ENCODE assay signal across 8 mouse cellular contexts in the genomic region with DNA sequence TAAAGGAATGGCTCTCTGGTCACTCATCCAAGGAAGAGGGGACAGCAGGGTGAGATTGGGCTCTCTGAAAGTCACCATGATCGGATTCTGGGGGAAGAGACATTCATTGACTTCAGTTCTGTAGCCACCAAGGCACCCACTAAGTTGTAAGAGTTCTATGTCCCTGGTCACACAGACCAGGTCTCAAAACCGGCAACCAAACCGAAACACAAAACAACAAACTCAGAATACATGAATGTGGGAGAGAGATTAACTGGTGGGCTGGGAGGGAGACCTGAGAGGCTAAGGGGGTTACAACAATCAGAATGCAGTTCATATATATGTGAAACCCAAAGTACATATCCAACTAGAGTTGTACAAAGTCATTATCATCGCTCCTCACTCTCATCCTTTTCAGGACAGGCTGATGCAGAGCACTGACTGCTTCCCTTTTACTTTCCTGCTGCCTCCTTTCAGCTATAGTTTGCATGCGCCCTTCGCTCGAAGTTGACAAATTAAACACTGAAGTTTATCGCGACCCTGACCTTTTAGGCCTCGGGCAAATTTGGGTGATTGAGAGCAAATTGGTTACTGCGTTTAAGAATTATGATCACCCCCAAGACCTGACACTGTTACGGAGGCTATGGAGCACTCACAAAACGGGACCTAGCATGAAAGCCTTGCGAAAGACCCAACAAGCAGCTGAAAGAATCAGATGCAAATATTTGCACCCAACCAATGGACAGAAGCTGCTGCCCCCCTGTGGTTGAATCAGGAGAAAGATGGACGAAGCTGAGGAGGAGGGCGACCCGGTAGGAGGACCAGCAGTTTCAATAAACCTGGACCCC. TPM values are rescaled to one million over a fixed set of nuclear protein-coding genes. Genes with fewer than 3 reads are reported as not detected.
A peak's percentile ranks its signal among the peaks of the same experiment; 100 is the strongest.
DNase-seq lines count a peak whose midpoint lies in the region; ATAC-seq lines count a peak whose summit lies in the region.

No protein-coding gene starts in this region.

- no peak overlapping the region for H3K27ac ChIP-seq in forebrain, embryonic 10.5 days
- no peak overlapping the region for H3K27ac ChIP-seq in hindbrain, embryonic 14.5 days
- peak overlapping the region; percentile 3; the same call in 1 of the 2 replicates for H3K27ac ChIP-seq in liver, embryonic 11.5 days (ENCODE audit: low read depth, low read length)

- ATAC-seq in hindbrain, embryonic 14.5 days (ENCODE audit: low FRiP score) = no peak
- ATAC-seq in liver, embryonic 11.5 days (replicated peaks; ENCODE audit: low FRiP score) = no peak
- no peak for ATAC-seq in erythroid progenitor cell, adult 5-6 weeks (replicated peaks; ENCODE audit: low FRiP score, poor library complexity, severe bottlenecking)

- H3K4me2 ChIP-seq in hindbrain, embryonic 14.5 days (replicated peaks) = peak overlapping the region; percentile 69
- H3K4me2 ChIP-seq in liver, embryonic 11.5 days = peak overlapping the region; percentile 77

- peak; percentile 36 for DNase-seq in left cerebral cortex, postnatal 4 days
- no peak for DNase-seq in left cerebral cortex, adult 11 months (ENCODE audit: low spot score)
- peak; percentile 42 for DNase-seq in adrenal gland, postnatal 25 days
- DNase-seq in forebrain, embryonic 10.5 days (ENCODE audit: extremely low spot score, low spot score) = peak; percentile 62
- DNase-seq in hindbrain, embryonic 14.5 days (ENCODE audit: low spot score) = peak; percentile 30
- peak; percentile 82 for DNase-seq in liver, embryonic 11.5 days (ENCODE audit: low spot score)
- peak; percentile 34 to 59 for DNase-seq in natural killer cell, adult 2 months (ENCODE audit: low spot score in 2 of 2)

- intact Hi-C loops in left cerebral cortex, postnatal 4 days (cut with DNase I) = loop anchor here (10.0 kb wide), 1 partner anchor 787 kb away; the partner anchor contains the start of genes Lpxn and Zfp91

- H3K4me1 ChIP-seq in forebrain, embryonic 10.5 days = peaks cover 42% of the 10 kb centered on the region
- peaks cover 7% of the 10 kb centered on the region for H3K4me1 ChIP-seq in hindbrain, embryonic 14.5 days (replicated peaks; ENCODE audit: control insufficient read depth, insufficient read depth, low read length)
- peaks cover 13% of the 10 kb centered on the region for H3K4me1 ChIP-seq in liver, embryonic 11.5 days (replicated peaks; ENCODE audit: control insufficient read depth, insufficient read depth, low read length)

- peak overlapping the region; percentile 69; the same call in 1 of the 2 replicates for H3K9ac ChIP-seq in hindbrain, embryonic 14.5 days
- H3K9ac ChIP-seq in liver, embryonic 11.5 days (ENCODE audit: low read depth, low read length) = peak overlapping the region; percentile 51

- no peaks in the 10 kb centered on the region for H3K27me3 ChIP-seq in forebrain, embryonic 10.5 days (ENCODE audit: poor library complexity, severe bottlenecking)
- no peaks in the 10 kb centered on the region for H3K27me3 ChIP-seq in hindbrain, embryonic 14.5 days (ENCODE audit: control insufficient read depth, insufficient read depth, low read length)
- H3K27me3 ChIP-seq in liver, embryonic 11.5 days (replicated peaks; ENCODE audit: control insufficient read depth, insufficient read depth, low read length) = no peaks in the 10 kb centered on the region

- no peaks in the 10 kb centered on the region for H3K9me3 ChIP-seq in forebrain, embryonic 10.5 days
- H3K9me3 ChIP-seq in hindbrain, embryonic 14.5 days (ENCODE audit: control insufficient read depth, low read length) = no peaks in the 10 kb centered on the region
- H3K9me3 ChIP-seq in liver, embryonic 11.5 days (ENCODE audit: control insufficient read depth, low read length) = no peaks in the 10 kb centered on the region

- no peaks in the 10 kb centered on the region for H3K36me3 ChIP-seq in forebrain, embryonic 10.5 days (replicated peaks)
- H3K36me3 ChIP-seq in hindbrain, embryonic 14.5 days (replicated peaks; ENCODE audit: control insufficient read depth, insufficient read depth) = no peaks in the 10 kb centered on the region
- H3K36me3 ChIP-seq in liver, embryonic 11.5 days (ENCODE audit: control insufficient read depth, insufficient read depth, low read length) = no peaks in the 10 kb centered on the region

- 6% methylated on average over 17 of the region's 17 CpGs for WGBS in forebrain, embryonic 10.5 days
- WGBS in hindbrain, embryonic 14.5 days = 9% methylated on average over 17 of the region's 17 CpGs
- 8% methylated on average over 17 of the region's 17 CpGs for WGBS in liver, embryonic 11.5 days

- peak overlapping the region; percentile 68 for H3K4me3 ChIP-seq in forebrain, embryonic 10.5 days
- peak overlapping the region; percentile 69 for H3K4me3 ChIP-seq in hindbrain, embryonic 14.5 days (replicated peaks; ENCODE audit: low read length)
- H3K4me3 ChIP-seq in liver, embryonic 11.5 days (ENCODE audit: low read depth, low read length) = peak overlapping the region; percentile 52

RNA-seq across cellular contexts. Expression of gene Olfr1423, which starts 33.8 kb away (rescaled TPM):
- total RNA-seq in left cerebral cortex, postnatal 4 days (2021) = not detected
- total RNA-seq in adrenal gland, postnatal 25 days (2021) = not detected in 2 replicates
- 0.04 TPM in 2 replicates for polyA plus RNA-seq in forebrain, embryonic 10.5 days (2016; fragmentation: Nextera tagmentation; extraction: Ambion mirVana)
- not detected in 2 replicates for polyA plus RNA-seq in hindbrain, embryonic 14.5 days (2014; fragmentation: Nextera tagmentation; extraction: Ambion mirVana)
- polyA plus RNA-seq in liver, embryonic 11.5 days (2014; fragmentation: Nextera tagmentation; extraction: Ambion mirVana) = 0.03 and 0.06 TPM in 2 replicates
- not detected in 2 replicates for total RNA-seq in erythroid progenitor cell, adult 5-6 weeks (2015; ENCODE audit: low replicate concordance)
- not detected in 2 replicates for total RNA-seq in erythroid progenitor cell, adult 5-6 weeks (2017; ENCODE audit: low replicate concordance)

RNA-seq across cellular contexts. Expression of gene Osbp, which starts 41.6 kb away (rescaled TPM):
- total RNA-seq in left cerebral cortex, postnatal 4 days (2021) = 10 to 100 TPM; 52.5 to 54.4 TPM
- total RNA-seq in adrenal gland, postnatal 25 days (2021) = 91.9 and 111 TPM in 2 replicates
- 3.2 and 3.3 TPM in 2 replicates for polyA plus RNA-seq in forebrain, embryonic 10.5 days (2016; fragmentation: Nextera tagmentation; extraction: Ambion mirVana)
- 6.6 and 6.9 TPM in 2 replicates for polyA plus RNA-seq in hindbrain, embryonic 14.5 days (2014; fragmentation: Nextera tagmentation; extraction: Ambion mirVana)
- 5.2 and 6.8 TPM in 2 replicates for polyA plus RNA-seq in liver, embryonic 11.5 days (2014; fragmentation: Nextera tagmentation; extraction: Ambion mirVana)
- 23.5 and 34.6 TPM in 2 replicates for total RNA-seq in erythroid progenitor cell, adult 5-6 weeks (2015; ENCODE audit: low replicate concordance)
- total RNA-seq in erythroid progenitor cell, adult 5-6 weeks (2017; ENCODE audit: low replicate concordance) = 32.1 and 32.3 TPM in 2 replicates

RNA-seq across cellular contexts. Expression of gene Olfr1424, which starts 55.2 kb away (rescaled TPM):
- total RNA-seq in left cerebral cortex, postnatal 4 days (2021) = not detected
- not detected in 2 replicates for total RNA-seq in adrenal gland, postnatal 25 days (2021)
- not detected in 2 replicates for polyA plus RNA-seq in forebrain, embryonic 10.5 days (2016; fragmentation: Nextera tagmentation; extraction: Ambion mirVana)
- not detected in 2 replicates for polyA plus RNA-seq in hindbrain, embryonic 14.5 days (2014; fragmentation: Nextera tagmentation; extraction: Ambion mirVana)
- polyA plus RNA-seq in liver, embryonic 11.5 days (2014; fragmentation: Nextera tagmentation; extraction: Ambion mirVana) = 0.17 TPM in 1 of 2 replicates, not detected in the other
- not detected in 2 replicates for total RNA-seq in erythroid progenitor cell, adult 5-6 weeks (2015; ENCODE audit: low replicate concordance)
- not detected in 2 replicates for total RNA-seq in erythroid progenitor cell, adult 5-6 weeks (2017; ENCODE audit: low replicate concordance)
